Mouse (Mus musculus) ES-E14 (cell line): ENCODE data around the gene Ackr3. TPM values are rescaled to one million over a fixed set of nuclear protein-coding genes. Genes with fewer than 3 reads are reported as not detected.

ENCODE experiments used
- DNase-seq: peaks from one replicate; pipeline ENCODE4 v3.0.0-alpha.2; 2013; ENCODE audit warnings: low read depth, low spot score
- H3K27ac ChIP-seq: 2 replicates; pipeline ENCODE4 v1.5.1; 2012; ENCODE audit warnings: low read depth, mild to moderate bottlenecking, low read length, moderate library complexity, mixed read lengths; ENCODE audit not compliant: poor library complexity, insufficient read depth, severe bottlenecking
- H3K36me3 ChIP-seq: 2 replicates; pipeline ENCODE4 v1.6.1; 2012; ENCODE audit warnings: mild to moderate bottlenecking, low read length, moderate library complexity, mixed read lengths; ENCODE audit not compliant: control insufficient read depth, poor library complexity, insufficient read depth, severe bottlenecking
- H3K4me1 ChIP-seq, 2 experiments: fragments of 150-350 bp in 1 of 2; sonication (generic) in 1 of 2; 2 replicates each; pipeline ENCODE4 v1.6.1; 2012; ENCODE audit warnings: low read length in 2 of 2, mild to moderate bottlenecking in 1 of 2, mixed read lengths in 1 of 2; ENCODE audit not compliant: control insufficient read depth in 2 of 2, insufficient read depth in 2 of 2, poor library complexity in 1 of 2
- H3K4me3 ChIP-seq, 2 experiments: fragments of 150-350 bp in 1 of 2; sonication (generic) in 1 of 2; 2 replicates each; pipeline ENCODE4 v1.5.1; 2012; ENCODE audit warnings: low read length in 2 of 2, low read depth in 1 of 2, mild to moderate bottlenecking in 1 of 2, mixed read lengths in 1 of 2; ENCODE audit not compliant: insufficient read depth in 1 of 2, poor library complexity in 1 of 2, severe bottlenecking in 1 of 2
- H3K9ac ChIP-seq: 2 replicates; pipeline ENCODE4 v1.6.1; 2012; ENCODE audit warnings: low read depth, mild to moderate bottlenecking, low read length, mixed read lengths; ENCODE audit not compliant: poor library complexity, insufficient read depth, severe bottlenecking
- H3K9me3 ChIP-seq: fragments of 150-350 bp; sonication (generic); 2 replicates; pipeline ENCODE4 v1.6.1; 2012; ENCODE audit warnings: low read depth, mild to moderate bottlenecking, low read length; ENCODE audit not compliant: control insufficient read depth, insufficient read depth
- CHD2 ChIP-seq: IDR thresholded peaks from 2 replicates; pipeline ENCODE4 v1.6.1; 2014; ENCODE audit warnings: mild to moderate bottlenecking, low read depth, low read length, inconsistent platforms
- ZC3H11A ChIP-seq: IDR thresholded peaks from 2 replicates; pipeline ENCODE4 v1.6.1; 2012; ENCODE audit warnings: low read depth, mild to moderate bottlenecking, inconsistent platforms, low read length, borderline replicate concordance
- in situ Hi-C, 2 experiments: fragments of 600-800 bp; cut with MboI; formaldehyde crosslinking; loops; one replicate each; pipeline ENCODE4 v1.15.1; 2025; ENCODE audit warnings: low sequenced_read_pairs in 2 of 2, inconsistent platforms in 1 of 2; ENCODE audit not compliant: unreplicated experiment in 2 of 2
- total RNA-seq: library from RNA; depleted of rRNA; stranded (reverse); fragments of 300-350 nt; gene quantifications from 2 replicates; pipeline ENCODE4 v1.2.3, GENCODE M21; 2012; rRNA removed

Ackr3 gene
- total RNA-seq, 1 experiment: 2.2 TPM

DNA sequence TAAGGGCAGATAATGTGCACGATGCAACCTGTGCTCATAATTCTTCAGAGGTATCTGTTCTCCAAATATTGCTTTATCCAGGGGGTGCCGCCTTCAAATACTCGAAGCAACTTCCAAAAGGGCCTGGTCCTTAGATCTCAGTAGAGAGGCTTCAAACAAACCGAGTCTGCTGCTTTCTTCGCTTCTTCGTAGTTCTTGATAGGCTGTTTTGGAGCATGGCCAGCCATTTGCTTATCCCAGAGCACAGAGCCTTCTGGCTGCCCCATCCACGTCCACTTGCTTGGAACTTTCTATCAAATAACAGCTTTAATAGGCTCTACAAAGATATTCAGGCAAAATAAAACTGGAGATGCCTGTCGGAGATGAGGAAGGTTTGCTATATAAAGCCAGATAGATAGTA is 58.6 kb downstream of the Ackr3 start:
- DNase-seq: no peak
- Histone ChIP-seq H3K27ac (no peak overlapping the region), H3K9me3 (no peaks in the 10 kb centered on the region), H3K36me3 (no peaks in the 10 kb centered on the region), H3K4me1 (no peaks in the 10 kb centered on the region), H3K9ac (no peak overlapping the region), H3K4me3 (no peak overlapping the region)
- TF ChIP-seq ZC3H11A (no peak), CHD2 (no peak)
- in situ Hi-C loops: no loop called here

Other genes with a start within 250 kb of the Ackr3 start
- not detected in 2 replicates for gene Asb18, start 189.3 kb upstream of the Ackr3 start, total RNA-seq
- gene Iqca, start 50.6 kb upstream of the Ackr3 start, total RNA-seq: 0.21 and 0.27 TPM in 2 replicates